Mouse (Mus musculus) liver, embryonic 14.5 days (tissue): ENCODE results near the gene Depdc5. TPM values are rescaled to one million over a fixed set of nuclear protein-coding genes. Genes with fewer than 3 reads are reported as not detected.

Source experiments
- ATAC-seq: fragments of 200-750 bp; cut with Nextera tagmentation; 2 replicates; pipeline ENCODE4 v1.8.0; 2017; ENCODE audit warnings: moderate number of reproducible peaks, mild to moderate bottlenecking, moderate library complexity; ENCODE audit not compliant: insufficient read depth
- DNase-seq, 3 experiments: peaks; one replicate each; pipeline ENCODE4 v3.0.0-alpha.2; 2012 to 2013; ENCODE audit warnings: low read depth in 3 of 3, low spot score in 3 of 3
- H3K27ac ChIP-seq: fragments of 300-500 bp; sonication (generic); 2 replicates; pipeline ENCODE4 v1.5.1; 2014; ENCODE audit warnings: moderate library complexity, mild to moderate bottlenecking, control low read depth, inconsistent platforms
- H3K27me3 ChIP-seq: fragments of 300-500 bp; sonication (generic); 2 replicates; pipeline ENCODE4 v1.6.1; 2014; ENCODE audit warnings: mild to moderate bottlenecking, low read length, moderate library complexity; ENCODE audit not compliant: control insufficient read depth, insufficient read depth
- H3K36me3 ChIP-seq: fragments of 300-500 bp; sonication (generic); replicated peaks from 2 replicates; pipeline ENCODE4 v1.6.1; 2014; ENCODE audit warnings: low read depth; ENCODE audit not compliant: control insufficient read depth, insufficient read depth
- H3K4me1 ChIP-seq, 2 experiments: fragments of 200-500 bp in 1 of 2; fragments of 300-500 bp in 1 of 2; sonication (generic) in 1 of 2; replicated peaks; 2 replicates each; pipeline ENCODE4 v1.6.1; 2012 to 2014; ENCODE audit warnings: antibody characterized with exemption in 1 of 2, inconsistent platforms in 1 of 2, low read length in 1 of 2; ENCODE audit not compliant: control insufficient read depth in 2 of 2, insufficient read depth in 2 of 2
- H3K4me2 ChIP-seq: fragments of 300-500 bp; sonication (generic); 2 replicates; pipeline ENCODE4 v1.6.1; 2014; ENCODE audit warnings: low read depth, mild to moderate bottlenecking, control low read depth, moderate library complexity
- H3K4me3 ChIP-seq, 2 experiments: fragments of 200-500 bp in 1 of 2; fragments of 300-500 bp in 1 of 2; sonication (generic) in 1 of 2; 2 replicates each; pipeline ENCODE4 v1.5.1; 2012 to 2014; ENCODE audit warnings: low read depth in 2 of 2, low read length in 2 of 2, mild to moderate bottlenecking in 2 of 2, control low read depth in 1 of 2, inconsistent platforms in 1 of 2, moderate library complexity in 1 of 2; ENCODE audit not compliant: insufficient read depth in 1 of 2
- H3K9ac ChIP-seq: fragments of 300-500 bp; sonication (generic); replicated peaks from 2 replicates; pipeline ENCODE4 v1.6.1; 2014; ENCODE audit warnings: mild to moderate bottlenecking, control low read depth, moderate library complexity
- H3K9me3 ChIP-seq: fragments of 300-500 bp; sonication (generic); 2 replicates; pipeline ENCODE4 v1.6.1; 2016; ENCODE audit warnings: low read length, mixed read lengths; ENCODE audit not compliant: control insufficient read depth
- CTCF ChIP-seq: IDR thresholded peaks from 2 replicates; pipeline ENCODE4 v1.5.1; 2016; ENCODE audit warnings: antibody characterized with exemption, low read depth, control low read depth
- EP300 ChIP-seq: IDR thresholded peaks from 2 replicates; pipeline ENCODE4 v1.6.1; 2016; ENCODE audit warnings: antibody characterized with exemption, low read depth
- WGBS: fragments of 180-500 bp; shearing (Covaris S2); extraction: QIAGEN DNeasy Blood & Tissue Kit; methylation state at CpG from one replicate; pipeline ENCODE4 v1.1.7; 2014; ENCODE audit not compliant: insufficient replicate concordance; 5-methylcytosine and 5-hydroxymethylcytosine counted together
- polyA plus RNA-seq, 2 experiments: library from polyadenylated mRNA; depleted of rRNA in 1 of 2; stranded (reverse) in 1 of 2; unstranded in 1 of 2; fragments of >200 nt; fragmentation: Nextera tagmentation in 1 of 2; extraction: Ambion mirVana in 1 of 2; gene quantifications; 2 replicates each; pipeline versions ENCODE4 v1.2.1 to v1.2.3; 2012 to 2014

The Depdc5 gene
- polyA plus RNA-seq, 2 experiments: 7.3 to 7.5 TPM

DNA sequence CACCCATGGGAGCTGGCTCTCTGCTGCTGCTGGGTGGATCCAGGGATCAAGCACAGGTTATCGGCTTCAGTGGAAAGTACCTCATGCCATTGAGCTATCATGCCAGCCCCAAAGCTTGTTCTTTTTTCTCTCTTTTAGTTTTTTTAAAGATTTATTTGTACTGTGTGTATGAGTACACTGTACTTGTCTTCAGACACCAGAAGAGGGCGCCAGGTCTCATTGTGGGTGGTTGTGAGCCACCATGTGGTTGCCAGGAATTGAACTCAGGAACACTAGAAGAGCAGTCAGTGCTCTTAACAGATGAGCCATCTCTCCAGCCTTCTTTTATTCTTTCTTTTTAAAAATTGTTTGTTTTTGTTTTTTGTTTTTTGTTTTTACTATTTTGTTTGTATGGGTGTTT, 71.2 kb downstream of the Depdc5 start:
- DNase-seq: peak in 1 of 3 experiments; percentile 20
- 44% methylated on average over 2 of the region's 2 CpGs for WGBS
- ATAC-seq: no peak
- H3K4me3 ChIP-seq: no peak overlapping the region
- H3K4me1 ChIP-seq: no peaks in the 10 kb centered on the region
- no peak overlapping the region for H3K4me2 ChIP-seq
- no peak overlapping the region for H3K9ac ChIP-seq
- no peak for TF ChIP-seq EP300
- peak; percentile 69 for TF ChIP-seq CTCF
- no peaks in the 10 kb centered on the region for H3K27me3 ChIP-seq
- peaks cover 7% of the 10 kb centered on the region for H3K36me3 ChIP-seq
- H3K9me3 ChIP-seq: no peaks in the 10 kb centered on the region
- H3K27ac ChIP-seq: no peak overlapping the region

DNA sequence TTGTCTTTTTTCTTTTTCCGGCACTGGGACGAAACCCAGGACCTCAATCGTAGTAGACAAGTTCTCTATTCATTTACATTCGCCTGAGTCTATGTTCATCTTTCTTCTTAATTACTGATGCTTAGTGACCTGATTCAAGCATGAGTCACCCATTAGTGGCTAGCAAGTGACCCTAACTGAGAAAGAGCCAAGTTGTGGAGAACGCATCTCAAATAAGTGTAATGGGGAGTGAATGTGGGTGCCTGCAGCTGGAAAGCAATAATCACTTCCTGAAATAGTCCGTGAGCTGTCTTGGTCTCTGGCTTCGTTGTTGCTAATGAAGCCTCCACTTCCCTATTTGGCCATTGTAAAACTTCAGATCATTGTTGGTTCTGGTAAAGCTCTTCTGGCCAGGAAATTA, 77.1 kb downstream of the Depdc5 start:
- Histone ChIP-seq H3K9ac (no peak overlapping the region), H3K9me3 (no peaks in the 10 kb centered on the region), H3K36me3 (peaks cover 10% of the 10 kb centered on the region), H3K27me3 (no peaks in the 10 kb centered on the region), H3K4me1 (no peaks in the 10 kb centered on the region), H3K4me3 (no peak overlapping the region), H3K4me2 (no peak overlapping the region), H3K27ac (no peak overlapping the region)
- DNase-seq (no peak), ATAC-seq (no peak)
- no peak for TF ChIP-seq EP300
- TF ChIP-seq CTCF: no peak
- WGBS: 70% methylated on average over 7 of the region's 7 CpGs

DNA sequence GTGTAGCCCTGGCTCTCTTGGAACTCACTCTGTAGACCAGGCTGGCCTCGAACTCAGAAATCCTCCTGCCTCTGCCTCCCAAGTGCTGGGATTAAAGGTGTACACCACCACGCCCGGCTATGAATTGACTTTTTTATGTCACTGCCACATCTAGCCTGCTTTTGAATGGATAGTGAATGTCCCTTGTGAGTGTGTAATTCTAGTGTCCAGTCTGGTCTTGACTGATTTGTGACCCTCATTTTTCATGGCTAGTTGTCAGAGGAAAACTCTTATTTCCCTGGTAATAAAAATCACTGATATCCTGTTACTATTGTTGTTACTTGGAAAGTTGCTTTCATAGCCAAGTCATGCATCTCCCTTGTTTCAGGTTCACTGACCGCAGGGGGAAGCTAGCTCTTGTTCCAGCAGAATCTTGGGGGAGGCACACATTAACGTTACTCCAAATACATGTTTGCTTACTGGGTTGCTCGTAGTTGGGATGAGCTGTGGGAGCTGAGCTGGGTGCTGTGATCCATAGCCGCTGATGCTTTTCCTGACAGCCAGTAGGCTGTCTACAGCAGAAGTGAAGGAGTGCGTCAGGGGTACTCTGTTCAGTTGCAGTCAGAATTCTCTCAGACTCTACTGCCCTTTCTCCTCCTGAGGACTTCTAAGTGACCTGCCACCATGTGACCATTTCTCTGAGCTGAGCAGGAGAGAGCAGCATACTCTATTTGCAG, 77.9 kb downstream of the Depdc5 start:
- DNase-seq: no peak

DNA sequence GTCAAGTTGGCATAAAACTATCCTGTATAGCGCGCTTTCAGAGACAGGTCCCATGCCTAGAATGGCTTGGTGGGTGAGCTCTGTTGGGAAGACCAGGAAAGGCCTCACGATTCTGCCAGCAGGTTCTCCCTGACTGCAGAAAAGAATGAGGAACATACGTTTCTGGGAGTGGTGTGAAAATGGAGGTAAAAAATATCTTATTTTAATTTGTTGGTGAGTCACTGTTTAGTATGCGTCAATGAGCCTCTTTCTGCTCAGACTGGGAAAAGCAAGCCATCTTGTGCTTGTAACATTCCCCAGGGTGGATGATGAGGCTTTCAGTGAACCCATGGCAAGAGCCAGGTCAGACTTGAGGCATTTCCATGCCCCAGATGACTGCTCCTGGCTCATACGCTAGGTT, 86.6 kb downstream of the Depdc5 start:
- Histone ChIP-seq H3K27me3 (no peaks in the 10 kb centered on the region), H3K4me1 (peaks cover 16 to 17% of the 10 kb centered on the region in 2 experiments), H3K9ac (no peak overlapping the region; the same call in 1 of the 2 replicates), H3K4me3 (no peak overlapping the region), H3K9me3 (no peaks in the 10 kb centered on the region), H3K36me3 (peaks cover 23% of the 10 kb centered on the region), H3K27ac (peak overlapping the region; percentile 73), H3K4me2 (peak overlapping the region; percentile 35; the same call in 1 of the 2 replicates)
- ATAC-seq: peak; percentile 6; the same call in 1 of the 2 replicates
- no peak for DNase-seq
- 66% methylated on average over 6 of the region's 6 CpGs for WGBS
- TF ChIP-seq EP300 (no peak), CTCF (no peak)

More for the DNA sequence above, 77.9 kb downstream of the Depdc5 start:
- Histone ChIP-seq H3K9me3 (no peaks in the 10 kb centered on the region), H3K36me3 (peaks cover 13% of the 10 kb centered on the region), H3K27ac (no peak overlapping the region), H3K4me3 (no peak overlapping the region), H3K27me3 (no peaks in the 10 kb centered on the region), H3K9ac (no peak overlapping the region), H3K4me1 (no peaks in the 10 kb centered on the region), H3K4me2 (no peak overlapping the region)
- ATAC-seq: no peak
- 81% methylated on average over 8 of the region's 8 CpGs for WGBS
- TF ChIP-seq EP300 (no peak), CTCF (no peak)

DNA sequence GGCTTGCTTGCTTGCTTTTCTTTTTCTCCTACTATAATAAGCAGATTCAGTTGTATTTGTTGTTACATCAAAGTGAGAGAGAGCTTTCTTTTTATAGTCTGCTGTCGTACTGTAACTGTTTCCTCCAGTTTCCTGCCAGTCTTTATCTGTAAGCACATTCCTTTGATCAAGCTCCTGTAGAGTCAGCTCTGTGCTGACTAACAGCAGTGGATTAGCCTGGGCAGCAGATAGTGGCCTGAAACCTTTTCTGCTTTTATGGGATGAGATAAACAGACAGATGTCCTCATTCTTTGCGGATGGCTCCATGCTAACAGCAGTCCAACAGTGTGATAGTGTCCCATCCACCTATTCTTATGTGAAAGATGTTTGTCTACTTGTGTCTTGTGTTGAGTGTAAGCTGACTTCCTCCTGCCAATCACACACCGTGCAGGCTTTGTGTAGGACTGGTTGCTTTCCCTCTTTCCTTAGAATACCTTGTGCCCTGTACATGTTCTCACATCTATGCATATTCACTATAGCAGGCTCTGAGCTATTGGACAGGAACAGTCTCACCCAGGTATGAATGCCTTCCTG, 87.3 kb downstream of the Depdc5 start:
- peak overlapping the region; percentile 35 for H3K4me2 ChIP-seq
- peaks cover 16 to 17% of the 10 kb centered on the region in 2 experiments for H3K4me1 ChIP-seq
- no peaks in the 10 kb centered on the region for H3K27me3 ChIP-seq
- ATAC-seq: peak; percentile 97
- H3K9me3 ChIP-seq: no peaks in the 10 kb centered on the region
- H3K27ac ChIP-seq: peak overlapping the region; percentile 73
- DNase-seq: peak; percentile 54 to 68 (median 67)
- 12% methylated on average over 3 of the region's 3 CpGs for WGBS
- H3K9ac ChIP-seq: no peak overlapping the region; the same call in none of the 2 replicates
- TF ChIP-seq CTCF: no peak
- peak; percentile 95 for TF ChIP-seq EP300
- H3K4me3 ChIP-seq: no peak overlapping the region
- H3K36me3 ChIP-seq: peaks cover 22% of the 10 kb centered on the region
